Mouse (Mus musculus) heart, postnatal 0 days (tissue): ENCODE measurements at regions not wholly inside any gene's neighbourhood (a gene's known extent, or its start where the extent isn't known, plus 50 kb on each side); places are given as distances from the start of the nearest gene placed in this dataset.

Experiments
- ATAC-seq: fragments of 200-750 bp; cut with Nextera tagmentation; 2 replicates; pipeline ENCODE4 v1.8.0; 2017; ENCODE audit warnings: low read depth, moderate number of reproducible peaks, moderate library complexity; ENCODE audit not compliant: insufficient read depth
- DNase-seq: peaks from one replicate; pipeline ENCODE4 v3.0.0-alpha.2; 2016; ENCODE audit warnings: low spot score
- H3K27ac ChIP-seq: fragments of 300-500 bp; sonication (generic); 2 replicates; pipeline ENCODE4 v1.5.1; 2014; ENCODE audit warnings: low read depth, mild to moderate bottlenecking
- H3K27me3 ChIP-seq: fragments of 300-500 bp; sonication (generic); 2 replicates; pipeline ENCODE4 v1.6.1; 2014; ENCODE audit warnings: low read length, mixed read lengths; ENCODE audit not compliant: control insufficient read depth, insufficient read depth
- H3K36me3 ChIP-seq: fragments of 300-500 bp; sonication (generic); replicated peaks from 2 replicates; pipeline ENCODE4 v1.6.1; 2014; ENCODE audit warnings: low read length, mixed read lengths; ENCODE audit not compliant: control insufficient read depth, insufficient read depth
- H3K4me1 ChIP-seq: fragments of 300-500 bp; sonication (generic); 2 replicates; pipeline ENCODE4 v1.6.1; 2014; ENCODE audit warnings: antibody characterized with exemption; ENCODE audit not compliant: control insufficient read depth, insufficient read depth
- H3K4me2 ChIP-seq: fragments of 300-500 bp; sonication (generic); 2 replicates; pipeline ENCODE4 v1.6.1; 2014; ENCODE audit warnings: low read depth, mild to moderate bottlenecking, low read length, moderate library complexity
- H3K4me3 ChIP-seq: fragments of 300-500 bp; sonication (generic); 2 replicates; pipeline ENCODE4 v1.5.1; 2014; ENCODE audit warnings: low read depth, low read length
- H3K9ac ChIP-seq: fragments of 300-500 bp; sonication (generic); replicated peaks from 2 replicates; pipeline ENCODE4 v1.6.1; 2014; ENCODE audit warnings: low read depth, low read length, mixed read lengths
- H3K9me3 ChIP-seq: fragments of 300-500 bp; sonication (generic); replicated peaks from 2 replicates; pipeline ENCODE4 v1.6.1; 2016; ENCODE audit warnings: low read length; ENCODE audit not compliant: control insufficient read depth
- CTCF ChIP-seq: IDR thresholded peaks from 2 replicates; pipeline ENCODE4 v1.5.1; 2016; ENCODE audit warnings: antibody characterized with exemption, control low read depth, low read depth
- EP300 ChIP-seq: IDR thresholded peaks from 2 replicates; pipeline ENCODE4 v1.6.1; 2016; ENCODE audit warnings: antibody characterized with exemption, low read depth
- WGBS: fragments of 180-500 bp; shearing (Covaris S2); extraction: QIAGEN DNeasy Blood & Tissue Kit; methylation state at CpG from one replicate; pipeline ENCODE4 v1.1.7; 2014; 5-methylcytosine and 5-hydroxymethylcytosine counted together

DNA sequence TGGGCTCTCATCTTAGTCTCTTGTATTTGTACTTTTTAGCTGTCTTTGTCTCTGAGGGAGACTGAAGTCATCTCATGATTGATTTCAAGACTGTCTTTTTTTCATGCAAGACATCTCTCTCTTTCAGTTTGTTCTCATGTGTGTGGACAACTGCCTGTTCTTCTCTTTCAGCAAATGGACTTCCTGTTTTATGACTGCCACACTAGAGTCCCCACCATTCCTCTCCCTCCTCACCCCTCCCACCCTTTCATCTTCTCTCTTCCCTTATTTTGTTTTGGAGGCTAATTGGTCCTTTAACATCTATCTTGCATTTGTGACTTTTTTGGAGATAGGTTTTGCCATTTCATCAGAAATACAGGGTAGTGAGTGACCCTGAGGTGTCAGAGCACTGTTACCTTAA, 311.8 kb upstream of the Gm5148 start:
- Histone ChIP-seq H3K4me1 (no peaks in the 10 kb centered on the region), H3K9ac (no peak overlapping the region), H3K36me3 (no peaks in the 10 kb centered on the region), H3K4me3 (no peak overlapping the region), H3K27me3 (no peaks in the 10 kb centered on the region), H3K9me3 (no peaks in the 10 kb centered on the region), H3K4me2 (no peak overlapping the region), H3K27ac (no peak overlapping the region)
- ATAC-seq (no peak), DNase-seq (no peak)
- TF ChIP-seq EP300 = no peak
- TF ChIP-seq CTCF = no peak

DNA sequence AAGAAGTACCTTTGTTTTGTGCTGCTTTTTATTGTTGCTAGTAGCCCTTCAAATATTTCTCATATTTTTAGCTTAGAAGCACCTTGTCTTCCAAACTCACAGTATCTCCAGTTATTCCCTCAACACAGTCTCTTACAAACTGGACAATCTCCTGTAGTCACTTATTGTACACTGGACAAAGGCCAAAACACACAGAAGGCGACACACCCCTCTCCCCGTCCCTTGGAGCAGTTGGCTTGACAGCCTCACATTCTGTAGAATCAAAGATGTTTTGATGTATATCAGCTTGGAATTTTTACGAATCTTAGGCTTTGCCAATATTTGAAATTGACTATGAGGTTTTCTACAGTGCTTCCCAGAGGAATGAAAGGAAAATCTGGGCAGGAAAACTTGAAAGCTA, 309.8 kb upstream of the Gm5148 start:
- Histone ChIP-seq H3K4me1 (no peaks in the 10 kb centered on the region), H3K4me2 (no peak overlapping the region), H3K9me3 (no peaks in the 10 kb centered on the region), H3K4me3 (no peak overlapping the region), H3K27me3 (no peaks in the 10 kb centered on the region), H3K27ac (no peak overlapping the region), H3K36me3 (no peaks in the 10 kb centered on the region), H3K9ac (no peak overlapping the region)
- TF ChIP-seq EP300 (no peak), CTCF (no peak)
- 48% methylated on average over 3 of the region's 3 CpGs for WGBS
- DNase-seq (no peak), ATAC-seq (no peak)

- Histone ChIP-seq H3K36me3 (no peaks in the 10 kb centered on the region), H3K4me2 (no peak overlapping the region), H3K4me1 (no peaks in the 10 kb centered on the region), H3K27ac (peak overlapping the region; percentile 18; the same call in 1 of the 2 replicates), H3K9ac (no peak overlapping the region), H3K27me3 (no peaks in the 10 kb centered on the region), H3K9me3 (no peaks in the 10 kb centered on the region; the same call in 1 of the 2 replicates), H3K4me3 (no peak overlapping the region)
- DNase-seq (no peak), ATAC-seq (no peak)
- TF ChIP-seq EP300 (no peak), CTCF (no peak)
- 43% methylated on average over 1 of the region's 1 CpGs for WGBS
Measured at GRCm38 (mm10) chr3:38014768-38015167, 290.5 kb upstream of the Gm5148 start.

DNA sequence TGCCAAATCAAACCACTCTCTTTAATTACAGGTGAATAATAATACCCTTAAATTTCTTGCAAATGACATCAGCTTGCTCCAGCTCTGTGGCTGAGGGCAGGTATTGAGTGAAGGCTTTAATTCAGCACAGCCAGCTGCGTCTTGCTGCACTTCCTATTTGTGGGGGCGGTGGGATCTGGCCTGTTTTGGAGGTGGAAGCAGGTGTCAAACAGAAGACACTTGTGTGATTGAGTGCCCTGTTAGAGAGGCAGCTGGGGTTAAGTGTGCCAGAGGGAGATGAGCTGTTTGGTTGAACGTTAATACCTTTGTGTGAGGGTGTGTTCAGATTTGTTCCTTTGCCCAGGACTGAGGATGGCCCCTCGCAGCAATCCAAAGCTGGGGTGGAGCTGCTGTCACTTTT, 284.9 kb upstream of the Gm5148 start:
- no peaks in the 10 kb centered on the region for H3K4me1 ChIP-seq
- H3K9me3 ChIP-seq = no peaks in the 10 kb centered on the region
- TF ChIP-seq EP300 (no peak), CTCF (no peak)
- ATAC-seq (no peak), DNase-seq (no peak)
- H3K36me3 ChIP-seq = no peaks in the 10 kb centered on the region
- no peak overlapping the region for H3K4me2 ChIP-seq
- no peak overlapping the region for H3K27ac ChIP-seq
- WGBS = 50% methylated on average over 4 of the region's 4 CpGs
- no peak overlapping the region for H3K9ac ChIP-seq
- no peak overlapping the region for H3K4me3 ChIP-seq
- H3K27me3 ChIP-seq = no peaks in the 10 kb centered on the region

GRCm38 (mm10) chr3:38008321-38008720, 284.0 kb upstream of the Gm5148 start:
- Histone ChIP-seq H3K9me3 (no peaks in the 10 kb centered on the region), H3K4me1 (no peaks in the 10 kb centered on the region), H3K4me2 (no peak overlapping the region), H3K27ac (no peak overlapping the region), H3K27me3 (no peaks in the 10 kb centered on the region), H3K9ac (no peak overlapping the region), H3K36me3 (no peaks in the 10 kb centered on the region), H3K4me3 (no peak overlapping the region)
- DNase-seq (no peak), ATAC-seq (no peak)
- WGBS = 56% methylated on average over 7 of the region's 7 CpGs
- no peak for TF ChIP-seq EP300
- no peak for TF ChIP-seq CTCF

GRCm38 (mm10) chr3:38007626-38008025, 283.3 kb upstream of the Gm5148 start:
- no peak overlapping the region for H3K4me3 ChIP-seq
- WGBS = 64% methylated on average over 1 of the region's 1 CpGs
- H3K4me1 ChIP-seq = no peaks in the 10 kb centered on the region
- no peak for ATAC-seq
- no peaks in the 10 kb centered on the region for H3K27me3 ChIP-seq
- H3K9me3 ChIP-seq = no peaks in the 10 kb centered on the region
- no peak overlapping the region for H3K9ac ChIP-seq
- TF ChIP-seq CTCF = no peak
- no peak for TF ChIP-seq EP300
- H3K4me2 ChIP-seq = no peak overlapping the region
- no peak for DNase-seq
- H3K27ac ChIP-seq = no peak overlapping the region
- no peaks in the 10 kb centered on the region for H3K36me3 ChIP-seq
